Mouse (Mus musculus) midbrain, embryonic 11.5 days (tissue): ENCODE results near the gene Tmc3. TPM values are rescaled to one million over a fixed set of nuclear protein-coding genes. Genes with fewer than 3 reads are reported as not detected.

Experiments
- ATAC-seq: fragments of 200-750 bp; cut with Nextera tagmentation; 2 replicates; pipeline ENCODE4 v1.8.0; 2017; ENCODE audit warnings: moderate TSS enrichment, moderate library complexity; ENCODE audit not compliant: low FRiP score
- DNase-seq: peaks from one replicate; pipeline ENCODE4 v3.0.0; 2015; ENCODE audit warnings: low spot score; ENCODE audit errors: missing footprints
- H3K27ac ChIP-seq: fragments of 300-500 bp; sonication (generic); 2 replicates; pipeline ENCODE4 v1.5.1; 2014; ENCODE audit warnings: low read depth, low read length
- H3K27me3 ChIP-seq: fragments of 300-500 bp; sonication (generic); 2 replicates; pipeline ENCODE4 v1.6.1; 2014; ENCODE audit warnings: mild to moderate bottlenecking, low read length, moderate library complexity, mixed read lengths; ENCODE audit not compliant: control insufficient read depth, insufficient read depth
- H3K36me3 ChIP-seq: fragments of 300-500 bp; sonication (generic); 2 replicates; pipeline ENCODE4 v1.6.1; 2014; ENCODE audit warnings: mild to moderate bottlenecking, low read length, moderate library complexity, mixed read lengths; ENCODE audit not compliant: control insufficient read depth, insufficient read depth
- H3K4me1 ChIP-seq: fragments of 300-500 bp; sonication (generic); 2 replicates; pipeline ENCODE4 v1.6.1; 2014; ENCODE audit warnings: low read length; ENCODE audit not compliant: control insufficient read depth, insufficient read depth
- H3K4me2 ChIP-seq: fragments of 300-500 bp; sonication (generic); 2 replicates; pipeline ENCODE4 v1.6.1; 2014; ENCODE audit warnings: mild to moderate bottlenecking, moderate library complexity
- H3K4me3 ChIP-seq: fragments of 300-500 bp; sonication (generic); 2 replicates; pipeline ENCODE4 v1.5.1; 2014; ENCODE audit warnings: low read depth, low read length
- H3K9ac ChIP-seq: fragments of 300-500 bp; sonication (generic); 2 replicates; pipeline ENCODE4 v1.6.1; 2014; ENCODE audit warnings: low read length
- H3K9me3 ChIP-seq: fragments of 300-500 bp; sonication (generic); 2 replicates; pipeline ENCODE4 v1.6.1; 2016; ENCODE audit warnings: low read length; ENCODE audit not compliant: control insufficient read depth
- WGBS: fragments of 180-500 bp; shearing (Covaris S2); extraction: QIAGEN DNeasy Blood & Tissue Kit; methylation state at CpG from one replicate; pipeline ENCODE4 v1.1.7; 2014; 5-methylcytosine and 5-hydroxymethylcytosine counted together
- polyA plus RNA-seq: library from polyadenylated mRNA; unstranded; fragments of >200 nt; fragmentation: Nextera tagmentation; extraction: Ambion mirVana; gene quantifications from 2 replicates; pipeline ENCODE4 v1.2.1, GENCODE M21; 2014

Tmc3 gene
- polyA plus RNA-seq, 1 experiment from 2014 or later = 0.72 TPM

DNA sequence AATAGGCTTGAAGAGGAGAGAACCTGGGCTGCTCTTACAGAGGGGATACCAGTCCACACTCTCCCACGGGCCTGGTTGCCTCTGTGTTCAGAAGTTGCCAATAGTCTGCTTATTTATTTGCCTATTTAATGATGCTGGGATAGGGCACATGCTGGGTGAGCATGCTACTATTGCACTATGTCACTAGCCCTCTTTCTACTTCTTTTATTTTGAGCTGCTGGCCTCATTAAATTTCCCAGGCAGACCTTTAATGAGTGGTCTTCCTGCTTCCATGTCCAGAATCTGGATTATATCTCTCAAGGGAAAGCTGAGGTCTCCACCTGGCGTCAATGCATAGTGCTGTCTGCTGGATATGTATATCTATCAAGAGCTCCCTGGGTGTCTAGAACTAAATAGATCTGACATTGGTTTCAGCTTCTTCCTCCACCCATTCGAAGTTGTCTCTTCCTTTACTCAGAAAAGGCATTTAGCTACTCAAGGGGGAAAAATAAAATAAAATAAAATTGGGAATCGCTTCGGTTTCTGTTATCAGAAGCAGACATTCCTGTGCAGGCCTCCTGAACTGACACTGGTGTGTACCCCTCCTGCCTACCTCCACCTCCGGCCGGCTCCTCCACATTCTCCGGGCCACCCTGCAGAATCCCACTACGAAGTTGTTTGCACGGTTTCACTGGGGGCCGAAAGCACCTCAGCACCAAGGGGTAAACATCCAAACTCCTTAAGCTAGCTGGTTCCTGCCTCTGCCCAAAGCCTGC lies 46.5 kb downstream of the Tmc3 start:
- ATAC-seq = peak; percentile 7; the same call in 1 of the 2 replicates
- peak overlapping the region; percentile 56 for H3K4me3 ChIP-seq

GRCm38 (mm10) chr7:83631828-83632681 lies 47.3 kb downstream of the Tmc3 start, which contains the start of gene Stard5:
TSS of gene Stard5 (plus strand) at chr7:83631959.
- H3K27me3 ChIP-seq = no peaks in the 10 kb centered on the region
- no peaks in the 10 kb centered on the region for H3K36me3 ChIP-seq
- WGBS = under 1% methylated on average over 35 of the region's 35 CpGs
- peak within 1 kb of the TSS; percentile 62 for H3K9ac ChIP-seq
- no peaks in the 10 kb centered on the region for H3K9me3 ChIP-seq
- no peak within 1 kb of the TSS for H3K27ac ChIP-seq
- H3K4me2 ChIP-seq = peak within 1 kb of the TSS; percentile 73
- H3K4me3 ChIP-seq = peak within 1 kb of the TSS; percentile 56
- ATAC-seq (peak; percentile 97), DNase-seq (peak; percentile 99)
- H3K4me1 ChIP-seq = peaks cover 5% of the 10 kb centered on the region

More for the DNA sequence above, 46.5 kb downstream of the Tmc3 start:
- peak overlapping the region; percentile 62 for H3K9ac ChIP-seq
- no peaks in the 10 kb centered on the region for H3K27me3 ChIP-seq
- no peaks in the 10 kb centered on the region for H3K36me3 ChIP-seq
- no peak for DNase-seq
- WGBS = 18% methylated on average over 11 of the region's 11 CpGs
- no peaks in the 10 kb centered on the region for H3K9me3 ChIP-seq
- H3K4me1 ChIP-seq = peaks cover 5% of the 10 kb centered on the region
- H3K27ac ChIP-seq = no peak overlapping the region
- peak overlapping the region; percentile 73 for H3K4me2 ChIP-seq

DNA sequence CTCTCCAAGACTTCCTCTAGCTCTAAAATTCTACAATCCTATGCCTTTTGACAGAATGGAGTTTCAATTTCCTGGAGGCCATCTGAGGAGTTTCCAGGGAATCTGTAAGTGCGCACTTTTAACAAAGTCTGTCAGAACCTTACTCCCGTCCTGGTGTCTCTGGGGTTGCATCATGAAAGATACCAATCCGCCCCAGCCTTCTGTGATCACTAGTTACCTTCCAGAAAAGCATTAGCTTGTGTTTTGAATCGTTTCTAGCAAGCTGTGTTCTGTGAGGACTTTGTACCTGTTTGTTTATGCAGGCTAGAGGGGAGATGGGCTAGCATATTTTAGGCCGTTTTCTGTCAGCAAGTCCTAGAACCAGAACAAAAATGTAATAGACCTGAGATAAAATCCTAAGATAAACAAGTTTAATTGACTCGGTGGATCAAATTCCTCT lies 48.0 kb downstream of the Tmc3 start:
- DNase-seq = peak; percentile 87

GRCm38 (mm10) chr7:83633856-83634255 lies 49.1 kb downstream of the Tmc3 start:
- no peak for ATAC-seq
- Histone ChIP-seq H3K4me2 (no peak overlapping the region), H3K4me3 (no peak overlapping the region), H3K27me3 (no peaks in the 10 kb centered on the region), H3K9me3 (no peaks in the 10 kb centered on the region), H3K9ac (no peak overlapping the region), H3K4me1 (peaks cover 5% of the 10 kb centered on the region), H3K36me3 (no peaks in the 10 kb centered on the region), H3K27ac (no peak overlapping the region)
- 96% methylated on average over 6 of the region's 6 CpGs for WGBS
- no peak for DNase-seq

More for the DNA sequence above, 48.0 kb downstream of the Tmc3 start:
- peak overlapping the region; percentile 62 for H3K9ac ChIP-seq
- no peaks in the 10 kb centered on the region for H3K9me3 ChIP-seq
- H3K4me2 ChIP-seq = peak overlapping the region; percentile 73
- peaks cover 5% of the 10 kb centered on the region for H3K4me1 ChIP-seq
- H3K27me3 ChIP-seq = no peaks in the 10 kb centered on the region
- peak overlapping the region; percentile 56 for H3K4me3 ChIP-seq
- WGBS = 60% methylated on average over 6 of the region's 6 CpGs
- H3K36me3 ChIP-seq = no peaks in the 10 kb centered on the region
- no peak overlapping the region for H3K27ac ChIP-seq
- no peak for ATAC-seq

GRCm38 (mm10) chr7:83635726-83636125 lies 51.0 kb downstream of the Tmc3 start:
- H3K9me3 ChIP-seq = no peaks in the 10 kb centered on the region
- ATAC-seq (no peak), DNase-seq (no peak)

DNA sequence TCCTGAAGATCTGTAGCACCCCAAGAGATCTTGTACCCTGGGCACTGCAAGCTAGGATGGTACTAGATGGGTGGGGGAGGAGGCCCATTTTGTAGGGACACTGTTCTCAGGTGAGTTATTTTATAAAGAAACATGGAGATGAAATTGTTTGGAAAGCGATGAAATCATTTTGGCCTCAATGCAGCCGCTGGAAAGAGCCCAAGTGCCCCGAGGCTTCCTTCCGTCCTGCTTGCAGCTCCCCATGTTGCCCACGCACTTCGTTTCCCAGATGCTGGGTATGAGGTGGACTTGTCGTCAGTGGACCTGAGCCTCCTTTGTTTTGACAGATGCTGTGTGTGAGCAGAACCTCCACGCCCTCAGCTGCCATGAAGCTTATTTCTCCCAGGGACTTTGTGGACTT lies 51.7 kb downstream of the Tmc3 start:
- 93% methylated on average over 8 of the region's 8 CpGs for whole genome bisulfite sequencing
- Histone ChIP-seq H3K27me3 (no peaks in the 10 kb centered on the region), H3K4me2 (no peak overlapping the region), H3K27ac (no peak overlapping the region), H3K36me3 (no peaks in the 10 kb centered on the region), H3K4me3 (no peak overlapping the region), H3K4me1 (peaks cover 5% of the 10 kb centered on the region), H3K9ac (no peak overlapping the region), H3K9me3 (no peaks in the 10 kb centered on the region)
- no peak for ATAC-seq
- DNase-seq = no peak

More at GRCm38 (mm10) chr7:83635726-83636125, 51.0 kb downstream of the Tmc3 start:
- Histone ChIP-seq H3K27me3 (no peaks in the 10 kb centered on the region), H3K36me3 (no peaks in the 10 kb centered on the region), H3K4me3 (no peak overlapping the region), H3K4me1 (peaks cover 5% of the 10 kb centered on the region), H3K9ac (no peak overlapping the region), H3K4me2 (no peak overlapping the region), H3K27ac (no peak overlapping the region)
- WGBS = 90% methylated on average over 2 of the region's 2 CpGs

DNA sequence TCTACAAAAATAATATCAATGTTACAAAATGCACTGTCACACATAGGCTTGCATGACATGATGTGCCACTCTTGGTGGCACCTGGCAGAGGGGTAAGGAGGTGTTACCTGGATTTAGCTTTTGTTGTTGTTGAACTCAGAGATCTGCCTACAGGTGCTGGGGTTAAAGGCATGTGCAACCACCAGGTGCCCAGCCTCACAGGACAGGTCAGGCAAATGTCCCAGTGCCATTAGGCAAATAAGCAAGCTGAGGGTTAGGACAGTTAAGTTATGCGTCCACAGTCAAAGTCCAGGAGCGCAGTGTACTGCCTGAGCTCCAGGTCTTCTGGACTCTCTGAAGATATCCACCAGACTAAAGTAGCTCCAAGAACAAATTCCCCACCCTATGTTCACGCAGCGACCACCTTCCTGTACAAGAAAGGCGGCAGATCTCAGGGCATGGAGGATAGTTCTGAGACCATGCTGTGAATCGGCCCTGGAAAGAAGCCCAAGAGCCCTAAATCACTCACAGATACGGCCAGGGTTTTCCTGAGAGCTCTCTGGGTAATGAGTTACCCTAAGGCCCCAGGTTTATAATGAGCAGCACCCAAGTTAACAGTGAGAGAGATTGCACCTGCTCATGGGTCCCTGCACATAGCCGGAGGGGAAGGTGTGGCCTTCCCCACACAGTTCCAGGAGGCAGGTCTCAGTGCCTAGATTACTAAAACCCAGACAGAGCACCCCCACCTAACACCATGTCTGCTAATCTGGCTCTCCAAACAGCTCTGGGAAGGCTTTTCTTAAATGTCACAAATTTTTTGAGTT lies 53.3 kb downstream of the Tmc3 start:
- Histone ChIP-seq H3K4me1 (no peaks in the 10 kb centered on the region), H3K27me3 (no peaks in the 10 kb centered on the region), H3K9me3 (no peaks in the 10 kb centered on the region), H3K27ac (no peak overlapping the region), H3K4me2 (no peak overlapping the region), H3K9ac (no peak overlapping the region), H3K4me3 (no peak overlapping the region), H3K36me3 (no peaks in the 10 kb centered on the region)
- ATAC-seq (no peak), DNase-seq (no peak)
- 91% methylated on average over 8 of the region's 8 CpGs for WGBS

GRCm38 (mm10) chr7:83639084-83639483 lies 54.4 kb downstream of the Tmc3 start:
- no peak for ATAC-seq
- 87% methylated on average over 3 of the region's 3 CpGs for WGBS
- H3K4me1 ChIP-seq = no peaks in the 10 kb centered on the region
- no peak overlapping the region for H3K27ac ChIP-seq
- H3K4me2 ChIP-seq = no peak overlapping the region
- H3K9ac ChIP-seq = no peak overlapping the region
- no peak for DNase-seq
- no peaks in the 10 kb centered on the region for H3K27me3 ChIP-seq
- no peaks in the 10 kb centered on the region for H3K36me3 ChIP-seq
- no peak overlapping the region for H3K4me3 ChIP-seq
- H3K9me3 ChIP-seq = no peaks in the 10 kb centered on the region
